Mouse (Mus musculus) embryonic facial prominence, embryonic 15.5 days (tissue): ENCODE data around the gene Pcsk4. TPM values are rescaled to one million over a fixed set of nuclear protein-coding genes. Genes with fewer than 3 reads are reported as not detected.

Experiments used
- ATAC-seq: fragments of 200-750 bp; cut with Nextera tagmentation; 2 replicates; pipeline ENCODE4 v1.8.0; 2017; ENCODE audit warnings: low read depth, moderate TSS enrichment; ENCODE audit not compliant: insufficient number of reproducible peaks, low FRiP score, low TSS enrichment
- H3K27ac ChIP-seq: fragments of 300-500 bp; sonication (generic); replicated peaks from 2 replicates; pipeline ENCODE4 v1.5.1; 2015; ENCODE audit warnings: mild to moderate bottlenecking, inconsistent platforms
- H3K27me3 ChIP-seq: fragments of 300-500 bp; sonication (generic); 2 replicates; pipeline ENCODE4 v1.6.1; 2015; ENCODE audit warnings: inconsistent platforms
- H3K36me3 ChIP-seq: fragments of 300-500 bp; sonication (generic); 2 replicates; pipeline ENCODE4 v1.6.1; 2015; ENCODE audit warnings: mild to moderate bottlenecking, inconsistent platforms
- H3K4me1 ChIP-seq: fragments of 300-500 bp; sonication (generic); 2 replicates; pipeline ENCODE4 v1.6.1; 2015; ENCODE audit warnings: inconsistent platforms
- H3K4me2 ChIP-seq: fragments of 300-500 bp; sonication (generic); replicated peaks from 2 replicates; pipeline ENCODE4 v1.6.1; 2015; ENCODE audit warnings: mild to moderate bottlenecking, inconsistent platforms
- H3K4me3 ChIP-seq: fragments of 300-500 bp; sonication (generic); replicated peaks from 2 replicates; pipeline ENCODE4 v1.5.1; 2015; ENCODE audit warnings: mild to moderate bottlenecking, inconsistent platforms
- H3K9ac ChIP-seq: fragments of 300-500 bp; sonication (generic); 2 replicates; pipeline ENCODE4 v1.6.1; 2015; ENCODE audit warnings: inconsistent platforms
- H3K9me3 ChIP-seq: fragments of 300-500 bp; sonication (generic); replicated peaks from 2 replicates; pipeline ENCODE4 v1.6.1; 2016; ENCODE audit warnings: inconsistent platforms
- WGBS: fragments of 180-500 bp; shearing (Covaris S2); methylation state at CpG from one replicate; pipeline ENCODE4 v1.1.7; 2015; 5-methylcytosine and 5-hydroxymethylcytosine counted together
- polyA plus RNA-seq: library from polyadenylated mRNA; unstranded; fragments of >200 nt; fragmentation: Nextera tagmentation; extraction: Ambion mirVana; gene quantifications from 2 replicates; pipeline ENCODE4 v1.2.1, GENCODE M21; 2015

Gene Pcsk4
- polyA plus RNA-seq, 1 experiment from 2014 or later = 5.2 TPM

DNA sequence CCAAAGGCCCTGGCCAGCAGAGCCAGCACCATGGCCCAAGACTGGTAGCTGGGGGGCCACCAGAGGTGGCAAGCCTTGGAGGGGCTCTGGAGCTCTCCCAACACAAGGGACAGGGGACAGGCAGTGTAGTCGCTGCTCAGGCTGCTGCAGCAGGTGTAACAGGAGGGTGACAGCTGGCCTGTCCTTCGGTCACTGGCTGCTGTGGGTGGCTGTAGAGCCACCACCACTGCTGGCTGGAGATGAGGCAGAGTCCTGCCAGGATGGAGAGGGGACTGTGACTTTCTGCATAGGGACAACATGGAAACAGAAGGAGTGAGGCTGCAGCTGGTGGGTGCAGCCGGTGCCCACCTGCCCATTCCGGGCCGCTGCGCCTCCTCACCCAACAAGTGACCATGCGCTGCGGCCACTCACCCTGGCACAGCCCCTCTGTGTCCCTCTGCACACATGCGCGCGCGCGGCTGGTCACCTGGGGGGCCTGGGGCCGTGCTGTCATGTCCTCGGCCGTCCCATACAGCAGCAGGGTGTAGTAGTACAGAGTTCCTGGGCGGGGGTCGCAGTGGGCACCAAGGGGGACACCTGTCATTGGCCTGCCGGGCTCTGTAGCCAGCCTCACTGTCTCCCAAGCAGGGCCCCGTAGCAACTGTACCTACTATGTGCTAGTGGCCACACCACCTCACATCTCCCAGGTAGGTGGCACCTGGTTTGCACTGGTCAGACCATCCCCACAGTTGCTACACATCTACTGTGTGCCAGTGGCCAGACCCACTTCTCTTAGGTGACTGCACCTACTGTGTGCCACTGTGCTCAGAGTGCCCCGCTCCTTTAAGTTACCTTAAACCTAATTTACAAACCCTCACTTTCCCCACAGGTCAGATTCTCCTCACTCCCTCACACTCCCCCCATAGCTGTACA lies 7.4 kb downstream of the Pcsk4 start:
- H3K36me3 ChIP-seq = peaks cover 18% of the 10 kb centered on the region; the same call in 1 of the 2 replicates
- H3K4me2 ChIP-seq = peak overlapping the region; percentile 100
- H3K27ac ChIP-seq = no peak overlapping the region
- no peaks in the 10 kb centered on the region for H3K9me3 ChIP-seq
- H3K27me3 ChIP-seq = peaks cover 8% of the 10 kb centered on the region
- 88% methylated on average over 21 of the region's 21 CpGs for WGBS
- H3K4me1 ChIP-seq = peaks cover 50% of the 10 kb centered on the region
- peak overlapping the region; percentile 62; the same call in 1 of the 2 replicates for H3K4me3 ChIP-seq
- ATAC-seq = no peak
- no peak overlapping the region for H3K9ac ChIP-seq

DNA sequence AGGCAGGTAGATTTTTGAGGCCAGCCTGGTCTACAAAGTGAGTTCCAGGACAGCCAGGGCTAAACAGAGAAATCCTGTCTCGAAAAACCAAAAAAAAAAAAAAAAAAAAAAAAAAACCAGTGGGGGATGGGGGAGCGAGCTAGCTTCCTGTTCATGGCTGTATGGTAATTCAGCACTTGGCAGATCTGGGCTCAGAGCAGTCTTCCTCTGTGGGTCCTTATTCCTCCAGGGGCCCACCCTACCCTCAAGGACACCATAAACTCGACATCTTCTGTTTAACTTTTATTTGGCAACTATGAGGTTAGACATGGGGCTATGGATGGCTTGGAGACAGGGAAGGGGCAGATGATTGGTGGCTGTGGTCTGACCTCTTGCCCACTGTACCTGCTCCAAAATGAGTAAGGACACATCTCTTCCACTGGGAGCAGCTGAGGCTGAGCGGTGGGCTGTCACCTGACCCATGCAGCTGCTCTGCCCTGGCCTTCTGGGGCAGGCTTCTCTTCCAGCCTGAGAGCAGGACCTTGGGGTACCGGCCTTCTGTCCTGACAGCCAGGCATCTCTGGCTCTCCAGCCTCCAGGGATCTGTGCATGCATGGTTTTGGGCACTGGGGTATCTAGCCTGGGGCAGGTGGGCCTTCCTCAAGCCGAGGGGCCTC lies 8.2 kb downstream of the Pcsk4 start:
- WGBS = 78% methylated on average over 6 of the region's 6 CpGs
- Histone ChIP-seq H3K4me2 (no peak overlapping the region), H3K27me3 (peaks cover 16% of the 10 kb centered on the region), H3K9ac (no peak overlapping the region), H3K4me3 (no peak overlapping the region), H3K9me3 (no peaks in the 10 kb centered on the region), H3K4me1 (peaks cover 57% of the 10 kb centered on the region), H3K27ac (no peak overlapping the region), H3K36me3 (peaks cover 18% of the 10 kb centered on the region; the same call in 1 of the 2 replicates)
- no peak for ATAC-seq

DNA sequence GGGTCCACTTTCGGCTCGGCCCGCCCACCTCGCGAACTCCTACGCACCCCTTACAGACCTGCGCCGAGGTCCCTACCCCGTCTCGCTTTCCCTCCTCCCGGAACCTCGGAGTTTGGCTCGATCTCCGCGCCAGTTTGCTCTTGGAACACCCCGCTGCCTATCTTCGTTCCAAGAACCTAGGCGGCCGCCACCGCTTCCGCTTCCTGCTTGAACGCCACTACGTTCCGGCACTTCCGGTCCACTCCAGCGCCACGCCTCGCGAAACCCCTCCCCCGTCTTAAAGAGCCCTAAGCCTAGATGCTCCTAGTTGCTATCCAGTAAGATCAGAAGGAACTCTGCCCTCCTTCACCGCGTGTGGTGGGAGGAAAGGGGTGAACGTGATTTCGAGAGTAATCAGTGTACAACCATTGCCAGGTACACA lies 8.9 kb downstream of the Pcsk4 start, which contains the start of gene 2310011J03Rik:
TSS of gene 2310011J03Rik (minus strand) at position 198 of the 421 bp plus-strand sequence.
- H3K4me2 ChIP-seq = peak within 1 kb of the TSS; percentile 78
- ATAC-seq = peak; percentile 66
- H3K4me1 ChIP-seq = peaks cover 57% of the 10 kb centered on the region
- peak within 1 kb of the TSS; percentile 81 for H3K27ac ChIP-seq
- peaks cover 24% of the 10 kb centered on the region for H3K27me3 ChIP-seq
- H3K9me3 ChIP-seq = no peaks in the 10 kb centered on the region
- under 1% methylated on average over 34 of the region's 34 CpGs for WGBS
- H3K36me3 ChIP-seq = peaks cover 18% of the 10 kb centered on the region; the same call in 1 of the 2 replicates
- H3K9ac ChIP-seq = peak within 1 kb of the TSS; percentile 60
- H3K4me3 ChIP-seq = peak within 1 kb of the TSS; percentile 64

DNA sequence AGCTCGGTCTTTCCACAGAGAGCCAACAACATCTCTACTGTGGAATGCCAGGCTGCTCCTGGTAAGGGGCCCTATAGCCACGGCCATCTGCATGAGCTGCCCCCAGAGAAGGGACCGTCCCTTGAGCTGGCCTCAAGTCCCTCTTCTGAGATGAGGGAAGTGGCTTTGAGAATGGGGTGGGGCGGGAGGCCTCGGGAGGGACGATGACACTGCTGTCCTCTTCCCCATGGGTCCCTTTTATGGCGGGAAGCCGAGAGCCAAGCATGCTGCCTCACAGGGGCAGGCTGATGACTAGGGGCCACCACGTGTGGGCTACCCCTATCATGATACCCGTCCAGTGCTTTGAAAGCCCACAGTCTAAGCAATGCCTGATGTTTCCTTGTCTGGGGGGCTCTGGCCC lies 12.3 kb downstream of the Pcsk4 start:
- Histone ChIP-seq H3K36me3 (peaks cover 18% of the 10 kb centered on the region; the same call in 1 of the 2 replicates), H3K9ac (no peak overlapping the region), H3K27ac (no peak overlapping the region), H3K4me3 (no peak overlapping the region), H3K4me1 (peaks cover 55% of the 10 kb centered on the region), H3K27me3 (peaks cover 57% of the 10 kb centered on the region), H3K4me2 (no peak overlapping the region), H3K9me3 (no peaks in the 10 kb centered on the region)
- WGBS = 54% methylated on average over 10 of the region's 10 CpGs
- ATAC-seq = no peak

DNA sequence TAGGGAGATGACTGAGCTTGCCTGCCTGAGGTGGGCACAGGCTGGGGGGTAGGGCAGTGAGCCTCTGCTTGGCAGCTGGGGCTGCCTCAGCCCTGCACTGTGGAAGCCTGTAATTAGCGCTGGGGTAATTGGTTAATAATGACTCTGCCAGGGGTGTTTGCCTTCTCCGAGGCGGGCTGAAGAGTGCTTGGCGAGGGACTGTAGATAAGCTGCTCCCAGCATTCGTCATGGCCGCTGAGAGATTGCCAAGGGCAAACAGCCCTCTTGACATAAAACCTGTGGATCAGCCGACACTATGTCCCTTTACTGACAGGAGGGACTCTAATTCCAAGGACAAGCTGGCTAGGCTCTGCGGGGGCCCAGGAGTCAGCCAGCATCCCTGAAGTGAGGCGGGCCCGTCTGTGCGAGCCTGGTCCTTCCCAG lies 12.9 kb downstream of the Pcsk4 start:
- Histone ChIP-seq H3K27ac (no peak overlapping the region), H3K4me3 (no peak overlapping the region), H3K4me1 (peaks cover 49% of the 10 kb centered on the region), H3K9me3 (no peaks in the 10 kb centered on the region), H3K27me3 (peaks cover 63% of the 10 kb centered on the region), H3K36me3 (peaks cover 18% of the 10 kb centered on the region; the same call in 1 of the 2 replicates), H3K9ac (no peak overlapping the region), H3K4me2 (no peak overlapping the region)
- ATAC-seq = 0 out of 2 replicates have a peak, but pooled peaks have one; percentile 13
- WGBS = 22% methylated on average over 11 of the region's 11 CpGs

DNA sequence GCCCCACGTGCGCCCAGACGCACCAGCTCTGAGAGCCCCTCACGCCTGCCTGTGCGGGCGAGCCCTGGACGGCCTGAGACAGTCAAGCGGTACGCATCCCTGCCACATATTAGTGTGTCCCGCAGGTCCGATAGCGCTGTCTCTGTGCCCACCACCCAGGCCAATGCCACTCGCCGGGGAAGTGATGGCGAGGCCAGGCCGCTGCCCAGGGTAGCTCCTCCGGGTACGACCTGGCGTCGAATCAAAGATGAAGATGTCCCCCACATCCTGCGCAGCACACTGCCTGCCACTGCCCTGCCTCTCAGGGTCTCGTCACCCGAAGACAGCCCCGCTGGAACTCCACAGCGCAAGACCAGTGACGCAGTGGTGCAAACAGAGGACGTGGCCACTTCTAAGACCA lies 14.0 kb downstream of the Pcsk4 start:
- ATAC-seq = no peak
- H3K27ac ChIP-seq = no peak overlapping the region
- peaks cover 18% of the 10 kb centered on the region for H3K36me3 ChIP-seq
- no peaks in the 10 kb centered on the region for H3K9me3 ChIP-seq
- H3K4me1 ChIP-seq = peaks cover 42% of the 10 kb centered on the region
- H3K4me3 ChIP-seq = no peak overlapping the region
- H3K4me2 ChIP-seq = no peak overlapping the region
- H3K9ac ChIP-seq = no peak overlapping the region
- peaks cover 71% of the 10 kb centered on the region for H3K27me3 ChIP-seq
- 48% methylated on average over 27 of the region's 27 CpGs for WGBS

DNA sequence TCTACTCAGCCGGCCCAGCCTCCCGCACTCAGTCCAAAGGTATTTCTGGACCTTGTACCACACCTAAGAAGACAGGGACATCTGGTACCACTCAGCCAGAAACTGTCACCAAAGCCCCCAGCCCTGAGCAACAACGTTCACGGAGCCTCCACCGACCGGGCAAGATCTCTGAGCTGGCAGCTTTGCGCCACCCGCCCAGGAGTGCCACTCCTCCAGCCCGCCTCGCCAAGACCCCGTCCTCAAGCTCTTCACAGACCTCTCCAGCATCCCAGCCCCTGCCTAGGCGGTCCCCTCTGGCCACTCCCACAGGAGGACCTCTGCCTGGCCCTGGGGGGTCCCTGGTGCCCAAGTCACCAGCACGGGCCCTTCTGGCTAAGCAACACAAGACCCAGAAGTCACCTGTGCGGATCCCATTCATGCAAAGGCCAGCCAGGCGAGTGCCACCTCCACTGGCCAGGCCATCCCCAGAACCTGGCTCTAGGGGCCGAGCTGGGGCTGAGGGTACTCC lies 14.8 kb downstream of the Pcsk4 start:
- Histone ChIP-seq H3K4me3 (no peak overlapping the region), H3K27ac (no peak overlapping the region), H3K9ac (no peak overlapping the region), H3K9me3 (no peaks in the 10 kb centered on the region), H3K36me3 (peaks cover 18% of the 10 kb centered on the region), H3K4me2 (no peak overlapping the region), H3K4me1 (peaks cover 40% of the 10 kb centered on the region), H3K27me3 (peaks cover 71% of the 10 kb centered on the region)
- 48% methylated on average over 16 of the region's 16 CpGs for whole genome bisulfite sequencing
- ATAC-seq = no peak

DNA sequence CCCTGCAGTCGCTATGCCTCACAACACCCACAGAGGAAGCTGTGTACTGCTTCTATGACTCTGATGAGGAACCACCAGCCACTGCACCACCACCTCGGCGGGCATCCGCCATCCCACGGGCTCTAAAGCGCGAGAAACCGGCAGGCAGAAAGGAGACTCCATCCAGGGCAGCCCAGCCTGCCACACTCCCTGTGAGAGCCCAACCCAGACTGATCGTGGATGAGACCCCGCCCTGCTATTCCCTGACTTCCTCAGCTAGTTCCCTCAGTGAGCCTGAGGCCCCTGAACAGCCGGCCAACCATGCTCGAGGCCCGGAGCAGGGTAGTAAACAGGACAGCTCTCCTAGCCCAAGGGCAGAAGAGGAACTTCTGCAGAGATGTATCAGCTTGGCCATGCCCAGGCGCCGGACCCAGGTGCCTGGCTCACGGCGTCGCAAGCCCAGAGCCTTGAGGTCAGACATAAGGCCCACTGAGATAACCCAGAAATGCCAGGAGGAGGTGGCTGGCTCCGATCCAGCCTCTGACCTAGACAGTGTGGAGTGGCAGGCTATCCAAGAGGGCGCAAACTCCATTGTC lies 15.6 kb downstream of the Pcsk4 start:
- no peak overlapping the region for H3K4me3 ChIP-seq
- no peaks in the 10 kb centered on the region for H3K9me3 ChIP-seq
- H3K27me3 ChIP-seq = peaks cover 71% of the 10 kb centered on the region
- no peak overlapping the region for H3K9ac ChIP-seq
- peaks cover 31% of the 10 kb centered on the region for H3K4me1 ChIP-seq
- ATAC-seq = no peak
- H3K4me2 ChIP-seq = no peak overlapping the region
- no peak overlapping the region for H3K27ac ChIP-seq
- 50% methylated on average over 20 of the region's 20 CpGs for whole genome bisulfite sequencing
- H3K36me3 ChIP-seq = peaks cover 15% of the 10 kb centered on the region

DNA sequence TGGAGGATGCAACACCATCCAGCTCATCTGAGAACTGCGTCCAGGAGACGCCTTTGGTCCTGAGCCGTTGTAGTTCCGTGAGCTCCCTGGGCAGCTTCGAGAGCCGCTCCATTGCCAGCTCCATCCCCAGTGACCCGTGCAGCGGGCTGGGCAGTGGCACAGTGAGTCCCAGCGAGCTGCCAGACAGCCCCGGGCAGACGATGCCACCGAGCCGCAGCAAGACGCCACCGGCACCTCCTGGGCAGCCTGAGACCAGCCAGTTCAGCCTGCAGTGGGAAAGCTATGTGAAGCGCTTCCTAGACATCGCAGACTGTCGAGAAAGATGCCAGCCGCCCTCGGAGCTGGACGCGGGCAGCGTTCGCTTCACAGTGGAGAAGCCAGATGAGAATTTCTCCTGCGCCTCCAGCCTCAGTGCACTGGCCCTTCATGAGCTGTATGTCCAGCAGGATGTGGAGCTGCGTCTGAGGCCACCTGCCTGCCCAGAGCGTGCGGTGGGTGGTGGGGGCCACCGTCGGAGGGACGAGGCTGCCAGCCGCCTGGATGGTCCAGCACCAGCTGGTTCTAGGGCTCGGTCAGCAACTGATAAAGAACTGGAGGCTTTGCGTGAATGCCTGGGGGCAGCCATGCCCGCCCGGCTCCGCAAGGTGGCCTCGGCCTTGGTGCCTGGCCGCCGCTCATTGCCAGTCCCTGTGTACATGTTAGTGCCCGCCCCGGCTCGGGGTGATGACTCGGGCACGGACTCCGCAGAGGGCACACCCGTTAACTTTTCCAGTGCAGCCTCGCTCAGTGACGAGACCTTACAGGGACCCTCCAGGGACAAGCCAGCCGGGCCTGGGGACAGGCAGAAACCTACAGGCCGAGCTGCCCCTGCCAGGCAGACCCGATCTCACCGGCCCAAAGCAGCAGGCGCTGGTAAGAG lies 16.5 kb downstream of the Pcsk4 start:
- H3K4me3 ChIP-seq = no peak overlapping the region
- no peak overlapping the region for H3K4me2 ChIP-seq
- H3K27me3 ChIP-seq = peaks cover 71% of the 10 kb centered on the region
- no peaks in the 10 kb centered on the region for H3K9me3 ChIP-seq
- WGBS = 67% methylated on average over 54 of the region's 54 CpGs
- peaks cover 10% of the 10 kb centered on the region for H3K36me3 ChIP-seq
- no peak for ATAC-seq
- H3K9ac ChIP-seq = no peak overlapping the region
- peaks cover 28% of the 10 kb centered on the region for H3K4me1 ChIP-seq
- no peak overlapping the region for H3K27ac ChIP-seq

DNA sequence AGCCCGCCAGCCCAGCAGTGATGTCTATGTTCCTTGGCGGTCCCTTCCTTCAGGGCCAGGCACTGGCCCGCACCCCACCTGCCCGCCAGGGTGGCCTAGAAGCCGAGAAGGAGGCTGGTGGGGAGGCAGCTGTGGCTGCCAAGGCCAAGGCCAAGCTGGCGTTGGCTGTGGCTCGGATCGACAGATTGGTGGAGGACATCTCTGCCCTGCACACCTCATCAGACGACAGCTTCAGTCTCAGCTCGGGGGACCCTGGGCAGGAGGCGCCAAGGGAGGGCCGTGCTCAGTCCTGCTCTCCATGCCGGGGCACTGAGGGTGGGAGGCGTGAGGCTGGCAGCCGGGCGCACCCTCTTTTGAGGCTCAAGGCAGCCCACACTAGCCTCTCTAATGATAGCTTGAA lies 17.7 kb downstream of the Pcsk4 start:
- peaks cover 21% of the 10 kb centered on the region for H3K4me1 ChIP-seq
- WGBS = 80% methylated on average over 16 of the region's 16 CpGs
- ATAC-seq = no peak
- no peak overlapping the region for H3K4me3 ChIP-seq
- peaks cover 59% of the 10 kb centered on the region for H3K27me3 ChIP-seq
- H3K9ac ChIP-seq = no peak overlapping the region
- no peak overlapping the region for H3K4me2 ChIP-seq
- peaks cover 5% of the 10 kb centered on the region for H3K36me3 ChIP-seq
- H3K9me3 ChIP-seq = no peaks in the 10 kb centered on the region
- H3K27ac ChIP-seq = no peak overlapping the region
